Mouse (Mus musculus) liver, embryonic 11.5 days (tissue): ENCODE data around the gene Gm17581. TPM values are rescaled to one million over a fixed set of nuclear protein-coding genes. Genes with fewer than 3 reads are reported as not detected.
"Not testable (repeated sequence)": the region's sequence is repeated elsewhere in the genome, so short reads cannot be mapped to it uniquely, and the experiment has no call there.

ENCODE experiments used
- ATAC-seq: fragments of 200-750 bp; cut with Nextera tagmentation; replicated peaks from 2 replicates; pipeline ENCODE4 v1.8.0; 2017; ENCODE audit warnings: moderate number of reproducible peaks, mild to moderate bottlenecking, moderate TSS enrichment, moderate library complexity; ENCODE audit not compliant: low FRiP score
- DNase-seq: peaks from one replicate; pipeline ENCODE4 v3.0.0-alpha.2; 2017; ENCODE audit warnings: low spot score
- H3K27ac ChIP-seq: fragments of 300-500 bp; sonication (generic); 2 replicates; pipeline ENCODE4 v1.5.1; 2014; ENCODE audit warnings: mild to moderate bottlenecking, low read depth, low read length, control low read depth
- H3K27me3 ChIP-seq: fragments of 300-500 bp; sonication (generic); replicated peaks from 2 replicates; pipeline ENCODE4 v1.6.1; 2014; ENCODE audit warnings: low read length, mixed read lengths; ENCODE audit not compliant: control insufficient read depth, insufficient read depth
- H3K36me3 ChIP-seq: fragments of 300-500 bp; sonication (generic); 2 replicates; pipeline ENCODE4 v1.6.1; 2014; ENCODE audit warnings: mild to moderate bottlenecking, low read length, moderate library complexity, mixed read lengths; ENCODE audit not compliant: control insufficient read depth, insufficient read depth
- H3K4me1 ChIP-seq: fragments of 300-500 bp; sonication (generic); replicated peaks from 2 replicates; pipeline ENCODE4 v1.6.1; 2014; ENCODE audit warnings: low read length, mixed read lengths; ENCODE audit not compliant: control insufficient read depth, insufficient read depth
- H3K4me2 ChIP-seq: fragments of 300-500 bp; sonication (generic); 2 replicates; pipeline ENCODE4 v1.6.1; 2014; ENCODE audit warnings: mild to moderate bottlenecking, control low read depth, moderate library complexity
- H3K4me3 ChIP-seq: fragments of 300-500 bp; sonication (generic); 2 replicates; pipeline ENCODE4 v1.5.1; 2014; ENCODE audit warnings: low read depth, low read length, control low read depth
- H3K9ac ChIP-seq: fragments of 300-500 bp; sonication (generic); 2 replicates; pipeline ENCODE4 v1.6.1; 2014; ENCODE audit warnings: low read depth, low read length, control low read depth
- H3K9me3 ChIP-seq: fragments of 300-500 bp; sonication (generic); 2 replicates; pipeline ENCODE4 v1.6.1; 2016; ENCODE audit warnings: low read length, inconsistent platforms, mixed read lengths; ENCODE audit not compliant: control insufficient read depth
- WGBS: fragments of 180-500 bp; shearing (Covaris S2); extraction: QIAGEN DNeasy Blood & Tissue Kit; methylation state at CpG from one replicate; pipeline ENCODE4 v1.1.7; 2014; 5-methylcytosine and 5-hydroxymethylcytosine counted together
- polyA plus RNA-seq: library from polyadenylated mRNA; unstranded; fragments of >200 nt; fragmentation: Nextera tagmentation; extraction: Ambion mirVana; gene quantifications from 2 replicates; pipeline ENCODE4 v1.2.1, GENCODE M21; 2014

The Gm17581 gene
- polyA plus RNA-seq, result not detected in 2 replicates

- not testable (repeated sequence) for DNase-seq, H3K4me1 ChIP-seq, H3K4me3 ChIP-seq, H3K4me2 ChIP-seq, H3K9me3 ChIP-seq, H3K27me3 ChIP-seq, H3K27ac ChIP-seq, H3K36me3 ChIP-seq, ATAC-seq, H3K9ac ChIP-seq
- WGBS, result 81% methylated on average over 5 of the region's 5 CpGs
Measured at GRCm38 (mm10) chr2:155735766-155736165, at the start of gene Gm17581. TSS of gene Gm17581 (minus strand) at chr2:155735866.

DNA sequence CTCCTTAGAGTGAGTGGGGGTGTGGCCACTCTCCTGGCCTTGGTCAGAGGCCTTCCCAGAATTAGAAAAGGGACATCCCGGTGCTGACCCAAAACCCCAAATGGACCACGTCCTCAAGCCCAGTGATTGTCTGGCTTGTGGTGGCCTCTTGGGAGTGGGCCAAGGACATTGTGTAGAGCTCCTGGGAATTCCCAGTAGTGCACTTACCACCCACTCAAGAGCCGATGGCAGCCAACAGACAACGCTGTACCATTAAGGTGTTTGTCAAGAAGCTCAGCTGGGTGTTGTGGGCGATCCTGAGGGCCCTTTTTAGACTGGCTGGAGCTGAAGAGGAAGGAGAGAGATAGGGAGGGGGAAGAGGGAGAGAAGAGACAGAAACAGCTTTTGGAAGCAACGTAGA lies 48.9 kb upstream of the Gm17581 start:
- H3K27ac ChIP-seq, result no peak overlapping the region
- WGBS, result 70% methylated on average over 6 of the region's 6 CpGs
- no peaks in the 10 kb centered on the region for H3K36me3 ChIP-seq
- DNase-seq, result no peak
- ATAC-seq, result no peak
- H3K4me2 ChIP-seq, result no peak overlapping the region
- H3K4me1 ChIP-seq, result no peaks in the 10 kb centered on the region
- no peaks in the 10 kb centered on the region; the same call in 1 of the 2 replicates for H3K27me3 ChIP-seq
- H3K9me3 ChIP-seq, result no peaks in the 10 kb centered on the region
- no peak overlapping the region for H3K4me3 ChIP-seq
- no peak overlapping the region for H3K9ac ChIP-seq

DNA sequence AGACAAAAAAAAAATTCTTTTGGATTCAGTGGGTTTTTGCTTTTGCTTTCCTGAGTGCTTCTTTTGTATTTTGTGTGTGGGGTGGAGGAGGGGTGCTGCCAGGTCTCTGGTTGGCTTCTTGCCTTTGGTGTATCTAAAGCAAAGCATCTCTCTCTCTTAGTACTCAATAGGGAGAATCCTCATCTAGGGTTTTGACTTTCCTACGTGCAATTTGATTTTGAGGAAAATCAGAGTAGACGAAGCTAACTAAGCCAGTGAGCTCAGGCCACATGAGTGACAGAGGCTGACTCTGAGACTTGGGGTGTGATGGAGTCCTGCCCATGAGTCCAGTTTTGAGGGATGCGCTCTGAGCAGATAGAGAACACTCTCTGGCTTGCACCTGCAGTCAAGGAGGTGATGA lies 43.8 kb upstream of the Gm17581 start:
- Histone ChIP-seq H3K4me2 (no peak overlapping the region), H3K27ac (no peak overlapping the region), H3K36me3 (no peaks in the 10 kb centered on the region), H3K9me3 (no peaks in the 10 kb centered on the region), H3K27me3 (peaks cover 37% of the 10 kb centered on the region), H3K4me1 (peaks cover 5% of the 10 kb centered on the region), H3K4me3 (no peak overlapping the region), H3K9ac (no peak overlapping the region)
- WGBS, result 74% methylated on average over 3 of the region's 3 CpGs
- no peak for ATAC-seq
- DNase-seq, result no peak

DNA sequence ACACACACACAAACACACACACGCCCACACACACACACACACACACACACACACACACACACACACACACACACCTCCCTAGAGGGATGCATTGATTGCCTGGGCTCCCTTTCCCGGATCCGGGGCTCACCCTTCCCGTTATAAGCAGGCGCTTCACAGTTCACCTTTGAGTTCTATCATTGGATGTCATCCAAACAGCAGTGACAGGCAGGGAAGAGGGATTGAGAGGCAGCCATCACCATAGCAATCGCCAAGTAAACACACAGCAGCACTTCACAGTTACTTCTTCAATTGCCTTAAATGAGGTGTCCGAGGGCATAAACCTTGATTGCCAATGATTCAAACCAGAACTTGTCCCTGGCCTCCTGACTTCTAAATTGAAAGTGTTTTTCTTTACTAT lies 43.4 kb upstream of the Gm17581 start:
- WGBS, result 54% methylated on average over 7 of the region's 7 CpGs
- Histone ChIP-seq H3K4me2 (no peak overlapping the region), H3K4me1 (peaks cover 5% of the 10 kb centered on the region), H3K36me3 (no peaks in the 10 kb centered on the region), H3K9ac (no peak overlapping the region), H3K27me3 (peaks cover 41% of the 10 kb centered on the region), H3K27ac (no peak overlapping the region), H3K4me3 (no peak overlapping the region), H3K9me3 (no peaks in the 10 kb centered on the region)
- ATAC-seq, result no peak
- no peak for DNase-seq

DNA sequence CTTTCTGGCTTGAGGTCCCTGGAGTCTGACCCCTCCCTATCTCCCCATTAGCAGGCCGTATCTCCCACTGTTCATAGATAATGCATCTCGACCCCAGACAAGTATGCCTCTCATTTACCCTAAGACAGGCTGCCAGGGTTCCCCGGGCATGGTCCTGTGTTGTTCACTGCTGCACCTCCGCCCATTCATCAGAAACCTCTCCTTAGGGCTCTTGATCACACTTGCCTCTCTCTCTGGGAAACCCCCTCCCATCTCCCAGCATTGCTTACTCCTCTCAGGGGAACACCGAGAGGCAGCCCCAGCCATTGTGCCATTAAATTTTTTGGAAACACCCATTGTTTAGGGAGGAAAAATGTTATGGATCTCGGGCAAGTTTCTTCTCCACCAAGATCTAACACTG lies 42.3 kb upstream of the Gm17581 start:
- Histone ChIP-seq H3K9ac (no peak overlapping the region), H3K36me3 (no peaks in the 10 kb centered on the region)
- DNase-seq, result no peak

GRCm38 (mm10) chr2:155777688-155777985 lies 42.0 kb upstream of the Gm17581 start:
- H3K27me3 ChIP-seq, result peaks cover 56% of the 10 kb centered on the region
- no peak for DNase-seq
- peaks cover 5% of the 10 kb centered on the region for H3K4me1 ChIP-seq
- no peaks in the 10 kb centered on the region for H3K36me3 ChIP-seq
- H3K27ac ChIP-seq, result no peak overlapping the region
- H3K4me3 ChIP-seq, result no peak overlapping the region
- ATAC-seq, result no peak
- WGBS, result 80% methylated on average over 4 of the region's 4 CpGs
- H3K9ac ChIP-seq, result no peak overlapping the region
- no peak overlapping the region for H3K4me2 ChIP-seq
- H3K9me3 ChIP-seq, result no peaks in the 10 kb centered on the region

More for the DNA sequence above, 42.3 kb upstream of the Gm17581 start:
- Histone ChIP-seq H3K27ac (no peak overlapping the region), H3K9me3 (no peaks in the 10 kb centered on the region), H3K4me3 (no peak overlapping the region), H3K4me1 (peaks cover 5% of the 10 kb centered on the region), H3K27me3 (peaks cover 52% of the 10 kb centered on the region), H3K4me2 (no peak overlapping the region)
- 57% methylated on average over 6 of the region's 6 CpGs for WGBS
- ATAC-seq, result no peak

- peaks cover 59% of the 10 kb centered on the region for H3K27me3 ChIP-seq
- no peak overlapping the region for H3K4me3 ChIP-seq
- no peak overlapping the region for H3K27ac ChIP-seq
- ATAC-seq (no peak), DNase-seq (no peak)
- 65% methylated on average over 10 of the region's 10 CpGs for WGBS
- peaks cover 5% of the 10 kb centered on the region for H3K4me1 ChIP-seq
- no peak overlapping the region for H3K4me2 ChIP-seq
- H3K9me3 ChIP-seq, result no peaks in the 10 kb centered on the region
- no peaks in the 10 kb centered on the region for H3K36me3 ChIP-seq
- no peak overlapping the region for H3K9ac ChIP-seq
Measured at GRCm38 (mm10) chr2:155776824-155777687, 41.4 kb upstream of the Gm17581 start.

GRCm38 (mm10) chr2:155775685-155776263 lies 40.1 kb upstream of the Gm17581 start:
- DNase-seq, result peak; percentile 79
- peak overlapping the region; percentile 58 for H3K4me3 ChIP-seq
- WGBS, result 2% methylated on average over 44 of the region's 44 CpGs
- no peak overlapping the region for H3K27ac ChIP-seq
- H3K4me1 ChIP-seq, result peaks cover 5% of the 10 kb centered on the region
- H3K27me3 ChIP-seq, result peaks cover 62% of the 10 kb centered on the region
- no peak; the same call in 1 of the 2 replicates for ATAC-seq
- H3K4me2 ChIP-seq, result peak overlapping the region; percentile 83
- no peaks in the 10 kb centered on the region for H3K9me3 ChIP-seq
- H3K36me3 ChIP-seq, result no peaks in the 10 kb centered on the region
- H3K9ac ChIP-seq, result no peak overlapping the region
